Mouse (Mus musculus) stomach, postnatal 0 days (tissue): ENCODE measurements around the gene Prr3. TPM values are rescaled to one million over a fixed set of nuclear protein-coding genes. Genes with fewer than 3 reads are reported as not detected.

Experiments used
- ATAC-seq: fragments of 200-750 bp; cut with Nextera tagmentation; 2 replicates; pipeline ENCODE4 v1.8.0; 2017; ENCODE audit not compliant: low FRiP score, low TSS enrichment
- DNase-seq: peaks from one replicate; pipeline ENCODE4 v3.0.0-alpha.2; 2016; ENCODE audit warnings: low spot score
- H3K27ac ChIP-seq: fragments of 300-500 bp; sonication (generic); replicated peaks from 2 replicates; pipeline ENCODE4 v1.5.1; 2014; ENCODE audit warnings: mild to moderate bottlenecking, control low read depth
- H3K27me3 ChIP-seq: fragments of 300-500 bp; sonication (generic); 2 replicates; pipeline ENCODE4 v1.6.1; 2014; ENCODE audit warnings: low read length; ENCODE audit not compliant: control insufficient read depth, insufficient read depth
- H3K36me3 ChIP-seq: fragments of 300-500 bp; sonication (generic); 2 replicates; pipeline ENCODE4 v1.6.1; 2014; ENCODE audit warnings: low read length, mixed read lengths; ENCODE audit not compliant: control insufficient read depth, insufficient read depth
- H3K4me1 ChIP-seq: fragments of 300-500 bp; sonication (generic); replicated peaks from 2 replicates; pipeline ENCODE4 v1.6.1; 2014; ENCODE audit warnings: antibody characterized with exemption; ENCODE audit not compliant: control insufficient read depth, insufficient read depth
- H3K4me2 ChIP-seq: fragments of 300-500 bp; sonication (generic); replicated peaks from 2 replicates; pipeline ENCODE4 v1.6.1; 2014; ENCODE audit warnings: low read depth, mild to moderate bottlenecking, control low read depth, moderate library complexity
- H3K4me3 ChIP-seq: fragments of 300-500 bp; sonication (generic); 2 replicates; pipeline ENCODE4 v1.5.1; 2014; ENCODE audit warnings: low read depth, low read length, control low read depth
- H3K9ac ChIP-seq: fragments of 300-500 bp; sonication (generic); 2 replicates; pipeline ENCODE4 v1.6.1; 2014; ENCODE audit warnings: mild to moderate bottlenecking, low read length, control low read depth, mixed read lengths
- H3K9me3 ChIP-seq: fragments of 300-500 bp; sonication (generic); 2 replicates; pipeline ENCODE4 v1.6.1; 2016; ENCODE audit warnings: low read length; ENCODE audit not compliant: control insufficient read depth
- CTCF ChIP-seq: IDR thresholded peaks from 2 replicates; pipeline ENCODE4 v1.5.1; 2016; ENCODE audit warnings: antibody characterized with exemption, low read depth, mild to moderate bottlenecking, moderate library complexity
- EP300 ChIP-seq: optimal IDR thresholded peaks from 2 replicates; pipeline ENCODE3; 2016; ENCODE audit warnings: antibody characterized with exemption
- WGBS: fragments of 180-500 bp; shearing (Covaris S2); extraction: QIAGEN DNeasy Blood & Tissue Kit; methylation state at CpG from one replicate; pipeline ENCODE4 v1.1.7; 2014; 5-methylcytosine and 5-hydroxymethylcytosine counted together
- polyA plus RNA-seq: library from polyadenylated mRNA; unstranded; fragments of >200 nt; fragmentation: Nextera tagmentation; extraction: Ambion mirVana; gene quantifications from 2 replicates; pipeline ENCODE4 v1.2.1, GENCODE M21; 2015

Gene Prr3
- polyA plus RNA-seq, 1 experiment from 2014 or later = 10.9 TPM

- TF ChIP-seq CTCF = no peak
- no peak for TF ChIP-seq EP300
- 95% methylated on average over 6 of the region's 6 CpGs for WGBS
- no peaks in the 10 kb centered on the region for H3K36me3 ChIP-seq
- H3K4me1 ChIP-seq = no peaks in the 10 kb centered on the region
- H3K4me3 ChIP-seq = no peak overlapping the region
- no peak overlapping the region for H3K9ac ChIP-seq
- H3K27ac ChIP-seq = no peak overlapping the region
- H3K4me2 ChIP-seq = no peak overlapping the region
- H3K9me3 ChIP-seq = no peaks in the 10 kb centered on the region
- H3K27me3 ChIP-seq = no peaks in the 10 kb centered on the region
- DNase-seq (no peak), ATAC-seq (no peak)
Observed at GRCm38 (mm10) chr17:36001966-36002365, 21.9 kb upstream of the Prr3 start.

DNA sequence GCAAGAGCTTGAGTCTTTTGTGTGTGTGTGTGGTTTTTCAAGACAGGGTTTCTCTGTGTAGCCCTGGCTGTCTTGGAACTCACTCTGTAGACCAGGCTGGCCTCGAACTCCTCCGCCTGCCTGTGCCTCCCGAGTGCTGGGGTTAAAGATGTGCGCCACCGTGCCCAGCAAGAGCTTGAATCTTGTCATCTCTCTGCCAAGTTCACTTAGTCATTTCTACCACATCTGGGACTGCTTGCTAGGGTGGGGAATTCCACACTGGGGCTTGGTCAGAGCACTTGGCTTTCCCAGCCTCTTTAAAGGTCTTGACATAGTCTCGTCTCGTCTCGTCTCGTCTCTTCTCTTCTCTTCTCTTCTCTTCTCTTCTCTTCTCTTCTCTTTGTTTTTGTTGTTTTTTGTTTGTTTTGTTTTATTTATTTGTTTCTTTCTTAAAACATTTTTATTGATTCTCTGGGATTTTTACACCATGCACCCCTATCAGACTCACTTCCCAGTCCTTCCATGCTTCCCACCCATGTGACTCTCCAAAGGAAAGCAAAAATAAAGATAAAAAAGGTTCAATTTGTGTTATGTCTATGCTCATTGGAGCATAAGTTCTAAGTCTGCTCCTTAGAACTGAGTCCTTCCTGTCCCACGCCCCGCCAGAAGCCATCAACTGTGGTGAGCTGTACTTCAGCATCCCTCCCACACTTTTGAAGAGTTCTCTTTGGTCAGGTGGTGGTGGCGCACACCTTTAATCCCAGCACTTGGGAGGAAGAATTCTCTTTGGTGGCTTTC, 21.3 kb upstream of the Prr3 start:
- 84% methylated on average over 12 of the region's 12 CpGs for WGBS
- Histone ChIP-seq H3K4me2 (no peak overlapping the region), H3K4me3 (no peak overlapping the region), H3K9me3 (no peaks in the 10 kb centered on the region), H3K4me1 (no peaks in the 10 kb centered on the region), H3K27me3 (no peaks in the 10 kb centered on the region), H3K27ac (no peak overlapping the region), H3K9ac (no peak overlapping the region), H3K36me3 (no peaks in the 10 kb centered on the region)
- DNase-seq (no peak), ATAC-seq (no peak)
- no peak for TF ChIP-seq CTCF
- TF ChIP-seq EP300 = no peak

DNA sequence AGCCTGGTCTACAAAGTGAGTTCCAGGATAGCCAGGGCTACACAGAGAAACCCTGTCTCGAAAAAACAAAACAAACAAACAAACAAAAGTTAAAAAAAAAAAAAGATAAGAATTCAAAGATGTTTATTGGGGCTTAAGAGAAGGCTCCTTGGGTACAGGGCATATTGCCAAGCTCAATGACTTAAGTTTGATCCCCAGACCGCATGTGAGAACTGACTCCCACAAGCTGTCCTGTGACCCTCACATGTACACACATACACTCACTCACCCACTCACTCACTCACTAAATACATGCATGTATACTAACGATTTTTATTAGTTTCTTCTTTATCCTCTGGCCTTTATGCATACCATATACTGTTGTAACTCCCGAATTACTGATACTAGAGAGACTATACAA, 20.3 kb upstream of the Prr3 start:
- Histone ChIP-seq H3K9ac (no peak overlapping the region), H3K27me3 (no peaks in the 10 kb centered on the region), H3K4me1 (no peaks in the 10 kb centered on the region), H3K4me3 (no peak overlapping the region), H3K36me3 (no peaks in the 10 kb centered on the region), H3K9me3 (no peaks in the 10 kb centered on the region), H3K27ac (no peak overlapping the region), H3K4me2 (no peak overlapping the region)
- DNase-seq = no peak
- no peak for ATAC-seq
- TF ChIP-seq EP300 (no peak), CTCF (no peak)
- WGBS = 68% methylated on average over 4 of the region's 4 CpGs

GRCm38 (mm10) chr17:35999356-35999755, 19.3 kb upstream of the Prr3 start:
- no peak for DNase-seq
- H3K4me3 ChIP-seq = no peak overlapping the region
- no peaks in the 10 kb centered on the region for H3K36me3 ChIP-seq
- H3K9me3 ChIP-seq = no peaks in the 10 kb centered on the region
- H3K27me3 ChIP-seq = no peaks in the 10 kb centered on the region
- H3K27ac ChIP-seq = no peak overlapping the region
- whole genome bisulfite sequencing = 75% methylated on average over 7 of the region's 7 CpGs
- no peak overlapping the region for H3K4me2 ChIP-seq
- TF ChIP-seq EP300 (no peak), CTCF (no peak)
- no peak overlapping the region for H3K9ac ChIP-seq
- ATAC-seq = no peak
- no peaks in the 10 kb centered on the region for H3K4me1 ChIP-seq

DNA sequence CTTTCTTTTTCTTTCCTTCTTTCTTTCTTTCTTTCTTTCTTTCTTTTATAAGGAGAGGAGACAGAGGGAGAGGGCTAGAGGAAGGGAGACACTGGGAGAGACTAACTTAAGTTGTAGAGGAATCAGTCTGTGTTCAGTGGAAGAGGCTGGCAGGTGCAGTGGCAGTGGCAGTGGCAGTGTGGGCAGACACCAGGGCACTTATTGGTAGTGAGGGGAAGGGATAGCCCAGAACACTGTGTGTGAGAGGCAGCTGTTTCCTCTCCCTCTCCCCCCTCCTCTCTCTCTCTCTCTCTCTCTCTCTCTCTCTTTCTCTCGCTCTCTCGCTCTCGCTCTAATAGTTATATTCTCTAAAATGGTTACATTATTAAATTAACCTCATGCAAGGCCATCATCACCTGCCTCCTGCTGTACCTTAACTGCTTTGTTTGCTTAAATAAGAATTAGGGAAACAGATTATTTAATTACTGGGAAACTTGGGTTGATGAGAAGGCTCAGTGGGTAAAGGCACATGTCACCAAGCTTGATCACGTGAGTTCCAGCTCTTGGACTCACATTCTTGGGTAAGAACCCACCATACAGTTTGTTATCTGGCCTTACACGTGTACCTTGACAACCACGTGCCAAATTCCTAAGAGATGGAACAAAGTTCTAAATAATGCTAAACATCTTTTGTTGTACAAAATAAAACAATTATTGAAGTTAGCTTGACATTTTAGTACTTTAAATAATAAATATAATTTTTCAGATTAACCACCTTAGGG, 18.7 kb upstream of the Prr3 start:
- Histone ChIP-seq H3K27ac (no peak overlapping the region), H3K4me1 (no peaks in the 10 kb centered on the region), H3K9ac (no peak overlapping the region), H3K4me2 (no peak overlapping the region), H3K27me3 (no peaks in the 10 kb centered on the region), H3K9me3 (no peaks in the 10 kb centered on the region), H3K4me3 (no peak overlapping the region), H3K36me3 (no peaks in the 10 kb centered on the region)
- 82% methylated on average over 6 of the region's 6 CpGs for WGBS
- no peak for TF ChIP-seq EP300
- ATAC-seq (no peak), DNase-seq (no peak)
